Mouse (Mus musculus): ENCODE measurements around the gene Pcdh18. TPM values are rescaled to one million over a fixed set of nuclear protein-coding genes. Genes with fewer than 3 reads are reported as not detected.

The Pcdh18 gene
- 0.42 TPM in 1 of 2 replicates, not detected in the other for total RNA-seq (2015; ENCODE audit: low replicate concordance)
- total RNA-seq (2017; ENCODE audit: low replicate concordance), result 0.53 TPM in 1 of 2 replicates, not detected in the other

DNA sequence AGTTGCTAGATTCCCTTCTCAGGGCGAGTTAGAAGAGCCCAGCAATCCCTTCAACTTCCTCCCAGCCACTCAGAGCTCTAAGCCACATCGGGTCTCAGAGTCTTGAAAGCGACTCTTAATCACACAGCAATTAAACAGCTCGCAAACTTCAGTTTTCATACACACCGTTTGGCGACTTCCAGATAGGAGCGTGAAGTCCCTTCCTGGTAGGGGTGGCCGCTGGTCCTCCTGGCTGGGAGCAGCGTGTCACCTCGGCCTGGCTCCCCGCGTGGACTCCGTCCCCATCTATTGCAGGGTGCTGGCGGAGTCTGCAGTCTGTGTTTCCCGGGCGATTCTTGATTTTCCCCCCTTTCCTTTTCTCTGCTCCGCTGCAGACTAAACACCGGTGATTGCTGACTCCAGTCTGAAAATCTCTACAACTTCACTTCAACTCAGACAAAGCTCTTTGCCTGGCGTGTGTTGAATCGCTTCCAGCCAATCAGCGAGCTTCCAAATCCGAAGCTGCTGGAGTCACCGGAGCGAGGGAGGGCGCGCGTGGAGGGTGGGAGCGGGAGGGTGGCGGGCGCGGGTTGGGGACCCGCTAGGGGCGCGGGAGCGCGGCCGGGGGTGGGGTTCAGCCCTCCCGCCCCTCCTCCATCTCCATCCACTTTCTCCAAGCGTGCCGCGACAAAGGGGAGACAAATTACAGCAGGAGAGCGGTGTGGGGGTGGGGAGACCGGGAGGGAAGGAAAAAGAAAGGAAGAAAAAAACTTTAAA, at the start of gene Pcdh18:
Pcdh18 (minus strand) TSS at position 456 of the 756 bp plus-strand sequence.
- no peak for ATAC-seq (replicated peaks; ENCODE audit: low FRiP score, poor library complexity, severe bottlenecking)

DNA sequence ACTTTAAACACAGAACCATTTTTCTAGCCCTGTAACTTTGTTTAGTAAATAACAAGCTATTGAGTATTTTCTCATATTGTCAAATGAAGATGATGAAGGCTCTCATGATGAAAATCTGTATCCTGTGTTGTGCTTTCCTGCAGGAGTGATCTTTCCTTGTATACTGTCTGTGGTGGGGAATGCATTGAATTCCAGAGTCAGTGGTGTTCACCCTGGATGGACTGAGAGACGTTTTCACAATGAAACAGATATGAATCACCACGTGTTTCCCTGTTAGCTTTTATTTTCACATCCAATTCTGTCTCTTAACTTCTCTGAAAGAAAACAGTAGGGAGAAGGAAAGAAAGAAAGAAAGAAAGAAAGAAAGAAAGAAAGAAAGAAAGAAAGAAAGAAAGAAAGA, 49.7 kb upstream of the Pcdh18 start:
- ATAC-seq (replicated peaks; ENCODE audit: low FRiP score, poor library complexity, severe bottlenecking), result no peak

GRCm38 (mm10) chr3:49805511-49805910, 48.4 kb upstream of the Pcdh18 start:
- no peak for ATAC-seq (replicated peaks; ENCODE audit: low FRiP score, poor library complexity, severe bottlenecking)

DNA sequence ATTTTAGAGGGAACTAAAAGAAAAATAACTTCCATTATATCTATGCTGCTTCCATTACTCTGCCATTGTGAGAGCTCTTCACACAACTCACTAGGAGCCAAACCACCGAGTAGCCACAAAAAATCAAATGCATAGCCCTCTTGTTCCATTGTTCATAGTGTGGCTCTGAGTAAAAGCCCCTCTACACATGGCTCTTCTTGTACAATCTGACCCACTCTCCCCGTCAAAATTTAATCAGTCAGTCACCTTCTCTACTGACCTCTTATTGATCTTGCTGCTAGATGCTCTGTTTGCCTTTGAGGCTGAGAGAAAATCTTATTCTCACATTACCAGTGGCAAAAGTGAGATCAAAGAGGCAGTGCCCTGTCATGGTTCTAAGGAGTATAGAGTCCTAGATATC, 31.2 kb upstream of the Pcdh18 start:
- ATAC-seq (replicated peaks; ENCODE audit: low FRiP score, poor library complexity, severe bottlenecking), result no peak

DNA sequence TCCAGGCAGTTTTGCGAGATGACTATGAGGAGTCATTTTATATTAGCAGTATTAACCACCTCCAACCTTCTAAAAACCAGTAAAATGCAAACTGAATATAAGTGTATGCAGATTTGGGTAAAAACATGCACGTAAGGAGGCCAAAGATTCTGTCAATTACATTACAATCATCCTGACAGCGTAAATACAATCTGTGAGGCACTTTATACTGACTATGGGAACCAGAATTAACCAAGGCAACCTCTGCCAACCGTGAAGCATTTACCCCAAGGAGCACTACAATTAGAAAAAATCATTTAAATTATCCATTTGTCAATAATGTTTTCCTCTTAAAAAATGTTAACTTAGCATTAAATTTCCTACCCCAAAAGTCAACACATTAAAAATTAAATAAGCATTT, 30.6 kb upstream of the Pcdh18 start:
- no peak for ATAC-seq (replicated peaks; ENCODE audit: low FRiP score, poor library complexity, severe bottlenecking)

GRCm38 (mm10) chr3:49768992-49769738, 12.0 kb upstream of the Pcdh18 start:
- no peak for ATAC-seq (replicated peaks; ENCODE audit: low FRiP score, poor library complexity, severe bottlenecking)

- ATAC-seq (replicated peaks; ENCODE audit: low FRiP score, poor library complexity, severe bottlenecking), result no peak
Measured at GRCm38 (mm10) chr3:49762711-49763110, 5.6 kb upstream of the Pcdh18 start.

GRCm38 (mm10) chr3:49761971-49762370, 4.8 kb upstream of the Pcdh18 start:
- no peak for ATAC-seq (replicated peaks; ENCODE audit: low FRiP score, poor library complexity, severe bottlenecking)

DNA sequence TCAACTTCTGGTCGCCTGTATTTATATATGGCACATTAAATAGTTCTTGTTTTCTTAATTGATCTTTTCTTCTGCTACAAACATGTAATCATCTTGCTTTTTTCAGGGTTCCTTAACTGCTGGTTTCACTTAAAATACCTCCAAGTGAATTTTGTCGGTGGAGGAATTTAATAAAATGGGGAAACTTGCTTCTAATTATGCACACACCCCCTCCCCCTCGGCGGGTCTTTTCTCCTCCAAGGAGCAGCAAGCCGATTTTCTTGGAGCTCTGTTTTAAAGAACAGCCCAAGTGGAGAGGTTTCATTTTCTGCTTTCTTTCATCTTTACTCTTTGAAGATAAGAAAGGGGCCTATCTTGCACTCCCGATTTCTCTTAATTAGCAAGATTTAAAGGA, 498 bp upstream of the Pcdh18 start:
- ATAC-seq (replicated peaks; ENCODE audit: low FRiP score, poor library complexity, severe bottlenecking), result no peak

GRCm38 (mm10) chr3:49755986-49756845, 909 bp downstream of the Pcdh18 start:
- no peak for ATAC-seq (replicated peaks; ENCODE audit: low FRiP score, poor library complexity, severe bottlenecking)

DNA sequence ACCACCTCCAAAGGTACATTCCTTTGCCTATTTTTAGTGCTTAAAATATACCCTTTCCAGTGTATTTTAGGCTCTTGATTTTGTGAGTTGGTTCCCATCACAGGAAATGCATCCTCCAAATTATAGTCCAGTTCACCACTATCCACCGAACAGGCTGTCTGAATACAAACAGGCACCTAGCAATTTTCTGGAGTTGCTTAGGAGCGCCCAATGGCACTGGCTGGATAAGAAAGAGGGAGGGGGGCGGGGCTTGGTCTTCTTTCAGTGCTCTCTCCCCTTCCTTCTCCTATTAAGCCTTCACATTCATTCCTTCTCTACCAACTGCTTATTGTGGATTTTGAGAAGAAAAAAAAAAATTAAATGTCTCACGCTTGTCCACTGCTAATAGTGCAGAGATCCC, 4.4 kb downstream of the Pcdh18 start:
- ATAC-seq (replicated peaks; ENCODE audit: low FRiP score, poor library complexity, severe bottlenecking), result no peak

GRCm38 (mm10) chr3:49749491-49750284, 7.4 kb downstream of the Pcdh18 start:
- ATAC-seq (replicated peaks; ENCODE audit: low FRiP score, poor library complexity, severe bottlenecking), result no peak

DNA sequence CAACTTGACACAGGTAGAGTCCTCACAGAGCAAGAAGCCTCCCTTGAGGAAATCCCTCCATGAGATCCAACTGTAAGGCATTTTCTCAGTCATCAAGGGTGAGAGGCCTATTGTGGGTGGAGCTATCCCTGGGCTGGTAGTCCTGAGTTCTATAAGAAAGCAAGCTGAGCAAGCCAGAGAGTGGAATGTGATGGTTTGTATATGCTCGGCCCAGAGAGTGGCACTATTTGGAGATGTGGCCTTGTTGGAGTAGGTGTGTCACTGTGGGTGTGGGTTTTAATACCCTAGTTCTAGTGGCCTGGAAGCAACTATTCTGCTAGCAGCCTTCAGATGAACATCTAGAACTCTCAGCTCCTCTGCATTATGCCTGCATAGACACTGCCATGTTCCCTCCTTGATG, 9.1 kb downstream of the Pcdh18 start:
- ATAC-seq (replicated peaks; ENCODE audit: low FRiP score, poor library complexity, severe bottlenecking), result no peak

GRCm38 (mm10) chr3:49739061-49739460, 18.1 kb downstream of the Pcdh18 start:
- ATAC-seq (replicated peaks; ENCODE audit: low FRiP score, poor library complexity, severe bottlenecking), result no peak

- ATAC-seq (replicated peaks; ENCODE audit: low FRiP score, poor library complexity, severe bottlenecking), result no peak
Measured at GRCm38 (mm10) chr3:49738531-49738930, 18.6 kb downstream of the Pcdh18 start.

DNA sequence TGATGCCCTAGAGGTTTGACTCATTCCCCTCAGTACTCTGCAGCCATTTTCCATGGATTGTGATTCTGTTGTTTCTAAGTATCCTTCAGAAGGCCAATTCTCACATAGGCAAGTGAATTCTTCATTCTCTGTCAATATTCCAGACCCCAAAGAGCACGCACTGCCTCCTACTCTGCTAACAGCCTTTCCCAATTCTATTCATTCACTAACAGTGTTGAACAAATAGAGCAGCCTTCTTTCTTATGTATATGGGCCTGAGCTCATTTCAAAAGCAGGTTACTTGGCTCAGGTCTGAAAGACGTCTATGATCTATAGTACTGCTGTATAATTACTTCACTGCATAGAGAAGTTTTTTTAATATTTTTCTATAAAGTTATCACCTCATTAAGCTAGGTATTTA, 50.6 kb downstream of the Pcdh18 start:
- no peak for ATAC-seq (replicated peaks; ENCODE audit: low FRiP score, poor library complexity, severe bottlenecking)

- no peak for ATAC-seq (replicated peaks; ENCODE audit: low FRiP score, poor library complexity, severe bottlenecking)
Measured at GRCm38 (mm10) chr3:49699951-49700350, 57.2 kb downstream of the Pcdh18 start.

All from erythroid progenitor cell, adult 5-6 weeks (primary cell).